Mouse (Mus musculus): ENCODE results near the gene Nup43. TPM values are rescaled to one million over a fixed set of nuclear protein-coding genes. Genes with fewer than 3 reads are reported as not detected.
"Not testable (repeated sequence)": the region's sequence is repeated elsewhere in the genome, so short reads cannot be mapped to it uniquely, and the experiment has no call there.

Nup43 gene
- 21.9 TPM for polyA plus RNA-seq (2021)

DNA sequence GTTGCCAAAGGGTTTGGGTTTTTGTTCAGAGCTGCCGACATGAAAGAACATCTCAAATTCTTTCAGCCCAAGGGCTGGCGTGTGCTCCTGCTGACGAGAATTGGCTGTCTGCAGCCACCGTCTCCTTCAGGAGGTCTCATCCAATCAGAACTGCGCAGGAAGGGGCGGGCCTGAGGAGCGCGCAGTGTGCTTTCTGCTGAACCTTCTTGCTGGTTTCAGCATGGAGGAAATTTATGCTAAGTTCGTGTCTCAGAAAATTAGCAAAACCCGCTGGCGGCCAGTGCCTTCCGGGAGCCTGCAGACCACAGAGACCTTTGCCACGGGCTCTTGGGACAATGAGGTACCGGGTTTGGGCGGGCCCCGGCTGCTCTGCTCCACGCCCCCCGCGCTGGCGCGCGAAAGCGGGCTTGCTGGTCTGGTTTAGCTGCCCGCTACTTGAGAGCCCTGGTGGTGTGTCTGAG is at the start of gene Nup43:
TSS of gene Nup43 (plus strand) at position 162 of the 461 bp plus-strand sequence.
- POLR2A ChIA-PET: no interaction called here
- DNase-seq (ENCODE audit: low read depth, low spot score) (no peak), ATAC-seq (peak; percentile 77)
- in situ Hi-C loops (cut with MboI; ENCODE audit: low pct_unique_long_range_greater_than_20kb): no loop called here
- no peaks in the 10 kb centered on the region for H3K27me3 ChIP-seq
- CTCF ChIA-PET: no interaction called here
- no peak for TF ChIP-seq CTCF (IDR thresholded peaks at IDR 0.05)

DNA sequence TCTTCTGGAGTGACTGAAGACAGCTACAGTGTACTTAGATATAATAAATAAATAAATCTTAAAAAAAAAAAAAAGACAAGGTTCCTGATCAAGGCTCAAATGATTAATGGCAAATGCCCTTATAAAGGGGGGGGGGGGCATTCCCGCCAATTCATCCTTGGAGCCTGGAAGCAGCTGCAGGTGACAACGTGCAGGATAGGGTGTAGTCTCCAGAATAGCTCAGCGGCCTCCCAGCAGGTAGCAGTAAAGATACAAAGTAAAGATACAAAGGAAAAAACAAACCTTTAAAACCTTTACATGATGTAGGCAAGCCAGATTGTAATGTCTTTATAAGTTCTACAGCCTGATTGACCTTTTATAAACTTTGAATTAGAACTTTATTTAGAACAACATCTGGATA is 49.7 kb upstream of the Nup43 start:
- in situ Hi-C loops (cut with MboI; ENCODE audit: low pct_unique_long_range_greater_than_20kb); H3K27me3 ChIP-seq; CTCF ChIA-PET; DNase-seq (ENCODE audit: low read depth, low spot score); ATAC-seq: not testable (repeated sequence)
- TF ChIP-seq CTCF (IDR thresholded peaks at IDR 0.05): peak; percentile 6
- POLR2A ChIA-PET: interaction anchor here (1.4 kb wide), 1 partner anchor 28 kb away, joined by 3 read pairs; no protein-coding TSS in a partner anchor

DNA sequence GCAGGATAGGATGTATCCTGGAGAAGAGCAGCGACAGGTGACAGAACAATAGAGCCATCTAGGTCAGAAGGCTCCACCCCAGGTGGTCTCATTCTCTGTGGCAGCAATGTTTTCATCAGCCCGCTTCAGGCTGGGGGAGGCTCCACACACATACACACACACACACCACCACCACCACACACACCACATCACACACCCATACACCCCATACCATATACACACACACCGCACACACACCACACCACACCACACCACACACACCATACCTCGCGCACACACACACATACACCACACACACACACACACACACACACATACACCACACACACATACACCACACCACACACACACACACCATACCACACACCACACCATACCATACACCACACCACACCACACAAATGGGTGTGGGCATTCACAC is 47.5 kb upstream of the Nup43 start:
- no peak for ATAC-seq
- CTCF ChIA-PET: no interaction called here
- no peak for TF ChIP-seq CTCF (IDR thresholded peaks at IDR 0.05)
- no peak for DNase-seq (ENCODE audit: low read depth, low spot score)
- in situ Hi-C loops (cut with MboI; ENCODE audit: low pct_unique_long_range_greater_than_20kb): no loop called here
- POLR2A ChIA-PET: no interaction called here
- no peaks in the 10 kb centered on the region for H3K27me3 ChIP-seq

DNA sequence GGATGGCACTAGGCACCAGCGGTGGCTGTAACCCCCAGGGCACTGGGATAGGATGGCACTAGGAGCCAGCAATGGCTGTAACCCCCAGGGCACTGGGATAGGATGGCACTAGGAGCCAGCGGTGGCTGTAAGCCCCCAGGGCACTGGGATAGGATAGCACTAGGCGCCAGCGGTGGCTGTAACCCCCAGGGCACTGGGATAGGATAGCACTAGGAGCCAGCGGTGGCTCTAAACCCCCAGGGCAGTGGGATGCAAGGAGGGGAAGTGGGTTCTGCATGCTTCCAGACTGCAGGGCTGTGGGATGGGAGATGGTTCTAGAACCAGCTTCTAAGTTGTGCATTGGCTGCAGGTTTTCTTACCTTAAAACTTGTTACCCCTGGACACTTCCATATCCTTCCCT is 46.6 kb upstream of the Nup43 start:
- no peak for TF ChIP-seq CTCF (IDR thresholded peaks at IDR 0.05)
- POLR2A ChIA-PET: interaction anchor here (0.5 kb wide), 1 partner anchor 333 kb away, joined by 9 read pairs; no protein-coding TSS in a partner anchor
- CTCF ChIA-PET: no interaction called here
- DNase-seq (ENCODE audit: low read depth, low spot score) (no peak), ATAC-seq (no peak)
- in situ Hi-C loops (cut with MboI; ENCODE audit: low pct_unique_long_range_greater_than_20kb): no loop called here
- H3K27me3 ChIP-seq: no peaks in the 10 kb centered on the region

DNA sequence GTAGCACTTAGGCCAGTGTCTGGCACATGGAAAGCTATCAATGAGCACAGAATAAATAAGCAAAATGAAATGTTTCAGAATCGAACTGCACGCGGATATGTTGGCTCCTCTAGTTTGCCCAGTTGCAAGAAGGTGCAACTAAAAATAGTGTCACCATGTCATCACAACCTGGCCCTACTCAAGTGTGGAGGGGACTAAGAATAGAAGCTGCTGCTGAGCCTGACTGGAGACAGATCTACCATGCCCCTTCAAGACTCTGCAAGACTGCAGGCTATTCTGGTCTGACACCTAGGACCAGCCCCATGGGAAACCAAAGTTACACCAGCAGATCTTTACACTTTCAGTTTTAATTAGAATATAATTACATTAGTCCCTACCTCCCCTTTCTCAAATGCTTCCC is 44.9 kb upstream of the Nup43 start:
- in situ Hi-C loops (cut with MboI; ENCODE audit: low pct_unique_long_range_greater_than_20kb): no loop called here
- CTCF ChIA-PET: no interaction called here
- POLR2A ChIA-PET: no interaction called here

DNA sequence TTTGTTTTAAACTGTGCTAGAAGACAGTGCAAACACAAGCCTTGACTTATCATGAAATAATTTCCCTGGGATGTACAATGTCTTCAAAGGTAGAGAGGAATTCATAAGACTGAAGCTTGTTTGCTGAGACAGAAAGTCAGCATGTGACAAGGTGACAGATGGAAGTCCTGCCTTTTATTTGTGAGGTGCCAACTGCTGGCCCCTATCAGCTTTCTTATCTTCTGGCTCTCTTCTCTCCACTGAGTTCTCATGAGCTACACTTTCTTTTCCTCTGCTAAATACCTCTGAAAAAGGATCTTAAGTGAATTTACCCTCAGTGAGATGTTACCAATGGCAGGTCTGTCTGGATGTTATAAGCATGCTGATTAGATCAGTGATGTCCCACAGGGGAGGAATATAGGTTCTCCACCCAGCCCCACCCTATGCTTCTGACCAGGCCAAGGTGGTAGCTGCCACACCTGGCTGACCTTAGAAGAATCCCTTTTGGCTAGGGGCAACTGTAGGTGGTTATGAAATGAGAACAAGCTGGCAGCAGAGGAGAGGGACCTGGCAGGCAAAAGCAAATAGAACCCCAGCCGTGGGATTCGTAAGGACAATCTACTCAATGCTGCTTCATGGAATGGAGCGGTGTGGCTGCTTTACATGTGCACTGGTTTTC is 43.3 kb upstream of the Nup43 start:
- ChIA-PET CTCF (interaction anchor here (1.3 kb wide), 1 partner anchor 45 kb away, joined by 4 read pairs; no protein-coding TSS in a partner anchor), POLR2A (no interaction called here)
- in situ Hi-C loops (cut with MboI; ENCODE audit: low pct_unique_long_range_greater_than_20kb): no loop called here
- H3K27me3 ChIP-seq: no peaks in the 10 kb centered on the region
- no peak for ATAC-seq
- no peak for TF ChIP-seq CTCF (IDR thresholded peaks at IDR 0.05)
- no peak for DNase-seq (ENCODE audit: low read depth, low spot score)

More for the DNA sequence above, 44.9 kb upstream of the Nup43 start:
- no peak for ATAC-seq
- no peak for TF ChIP-seq CTCF (IDR thresholded peaks at IDR 0.05)
- no peaks in the 10 kb centered on the region for H3K27me3 ChIP-seq
- DNase-seq (ENCODE audit: low read depth, low spot score): no peak

DNA sequence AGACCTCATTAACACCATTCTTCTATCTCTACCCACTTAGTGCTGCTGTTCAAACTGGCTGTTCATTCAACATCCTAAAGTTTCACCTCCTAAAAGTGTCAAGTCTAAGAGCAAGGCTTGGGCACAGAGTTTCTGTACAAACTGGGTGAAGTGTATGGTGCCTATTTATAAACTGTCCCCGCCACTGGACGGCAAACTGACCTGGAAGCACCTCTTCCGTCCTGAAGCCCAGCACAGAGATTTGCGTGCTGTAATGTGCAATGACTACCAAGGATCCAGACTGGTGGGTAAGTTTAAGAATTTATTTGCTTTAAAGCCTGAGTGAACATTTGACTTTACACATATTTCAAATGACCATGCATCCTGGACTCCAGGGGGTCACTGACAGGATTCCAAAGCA is 38.2 kb upstream of the Nup43 start:
- in situ Hi-C loops (cut with MboI; ENCODE audit: low pct_unique_long_range_greater_than_20kb): no loop called here
- POLR2A ChIA-PET: no interaction called here
- DNase-seq (ENCODE audit: low read depth, low spot score) (no peak), ATAC-seq (no peak)
- no peaks in the 10 kb centered on the region for H3K27me3 ChIP-seq
- no peak for TF ChIP-seq CTCF (IDR thresholded peaks at IDR 0.05)
- CTCF ChIA-PET: no interaction called here

DNA sequence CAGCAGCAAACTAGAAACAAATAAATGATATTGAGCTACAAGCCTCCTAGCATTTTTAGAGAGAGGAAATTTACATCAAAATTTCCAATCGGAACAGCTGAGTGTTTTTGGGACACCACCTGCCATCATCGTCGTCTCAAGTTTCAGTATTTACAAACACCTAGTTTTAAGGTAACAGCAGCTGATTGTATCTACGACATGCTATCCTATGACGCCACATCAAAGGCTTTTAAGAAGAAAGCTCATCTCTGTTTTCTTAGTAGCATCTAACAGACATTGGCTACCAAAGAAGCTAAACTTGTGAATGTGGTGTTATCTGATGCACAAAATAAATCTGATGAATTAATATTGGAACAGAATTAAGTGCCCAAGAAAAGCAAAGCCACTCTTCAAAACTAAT is 37.0 kb upstream of the Nup43 start:
- DNase-seq (ENCODE audit: low read depth, low spot score): no peak
- no peaks in the 10 kb centered on the region for H3K27me3 ChIP-seq
- TF ChIP-seq CTCF (IDR thresholded peaks at IDR 0.05): no peak
- in situ Hi-C loops (cut with MboI; ENCODE audit: low pct_unique_long_range_greater_than_20kb): no loop called here
- ChIA-PET POLR2A (no interaction called here), CTCF (interaction anchor here (1.4 kb wide), 1 partner anchor 10 kb away, joined by 7 read pairs; no protein-coding TSS in a partner anchor)
- ATAC-seq: no peak

DNA sequence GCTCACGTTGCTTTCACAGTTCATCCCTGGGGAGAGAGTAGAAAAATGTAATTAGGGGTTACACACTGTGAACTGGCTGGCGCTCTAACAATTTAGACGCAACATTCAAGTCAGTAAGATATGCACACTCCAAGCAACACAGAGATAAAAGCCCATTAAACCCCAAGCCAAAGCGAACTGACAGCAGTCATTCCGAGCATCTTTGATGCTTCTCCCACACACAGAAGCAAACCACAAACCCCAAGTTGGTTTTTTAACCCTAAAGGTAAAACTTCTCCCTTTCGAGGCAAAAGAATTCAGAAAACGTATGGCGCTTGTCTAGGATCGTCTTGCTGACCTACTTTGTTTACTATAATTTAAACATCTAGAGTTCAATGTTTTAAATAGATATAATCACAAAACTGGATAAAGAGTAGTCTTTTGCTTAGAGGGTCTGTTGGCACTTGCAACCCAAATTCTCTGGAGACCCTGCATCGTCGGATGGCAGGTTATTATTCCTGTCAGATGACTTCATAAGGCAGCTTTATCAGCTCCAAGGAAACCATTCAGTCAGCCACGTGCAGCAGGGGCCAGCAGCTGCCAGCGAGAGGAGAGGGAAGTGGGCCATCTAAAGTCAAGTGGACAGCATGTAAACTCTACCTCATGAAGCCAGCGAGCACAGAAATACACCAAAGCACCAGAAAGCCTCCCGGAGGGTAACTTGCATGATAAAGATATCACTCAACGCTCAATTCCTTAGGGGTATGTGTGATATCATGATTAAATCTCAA is 36.2 kb upstream of the Nup43 start:
- no peaks in the 10 kb centered on the region for H3K27me3 ChIP-seq
- DNase-seq (ENCODE audit: low read depth, low spot score): no peak
- ChIA-PET POLR2A (no interaction called here), CTCF (interaction anchor here (1.4 kb wide), 1 partner anchor 9 kb away, joined by 7 read pairs; no protein-coding TSS in a partner anchor)
- no peak for TF ChIP-seq CTCF (IDR thresholded peaks at IDR 0.05)
- in situ Hi-C loops (cut with MboI; ENCODE audit: low pct_unique_long_range_greater_than_20kb): no loop called here
- ATAC-seq: no peak

DNA sequence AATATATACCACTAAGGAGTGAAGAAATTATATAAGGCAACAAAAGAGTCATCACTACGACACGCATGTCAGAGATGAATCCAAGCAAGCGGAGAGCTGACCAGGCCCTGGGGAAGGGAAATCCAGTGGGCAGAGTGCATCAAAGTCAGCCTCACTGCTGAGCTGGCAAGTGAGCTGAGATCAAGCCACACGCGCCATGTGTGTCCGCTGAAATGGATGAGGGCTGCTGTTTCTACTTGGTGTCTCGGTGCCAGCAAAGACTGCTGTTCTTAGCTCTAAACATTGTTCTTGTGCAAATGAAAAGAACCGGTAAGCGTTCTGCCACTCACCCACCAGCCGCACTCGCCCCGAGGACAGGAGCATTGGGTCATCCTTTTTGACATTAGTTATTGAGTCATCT is 26.9 kb upstream of the Nup43 start:
- H3K27me3 ChIP-seq: no peaks in the 10 kb centered on the region
- TF ChIP-seq CTCF (IDR thresholded peaks at IDR 0.05): no peak
- in situ Hi-C loops (cut with MboI; ENCODE audit: low pct_unique_long_range_greater_than_20kb): no loop called here
- ATAC-seq: no peak
- POLR2A ChIA-PET: no interaction called here
- DNase-seq (ENCODE audit: low read depth, low spot score): no peak
- CTCF ChIA-PET: interaction anchor here (0.6 to 1.7 kb wide), 2 partner anchors 10 to 22 kb away, joined by 3 to 7 read pairs; no protein-coding TSS in a partner anchor

DNA sequence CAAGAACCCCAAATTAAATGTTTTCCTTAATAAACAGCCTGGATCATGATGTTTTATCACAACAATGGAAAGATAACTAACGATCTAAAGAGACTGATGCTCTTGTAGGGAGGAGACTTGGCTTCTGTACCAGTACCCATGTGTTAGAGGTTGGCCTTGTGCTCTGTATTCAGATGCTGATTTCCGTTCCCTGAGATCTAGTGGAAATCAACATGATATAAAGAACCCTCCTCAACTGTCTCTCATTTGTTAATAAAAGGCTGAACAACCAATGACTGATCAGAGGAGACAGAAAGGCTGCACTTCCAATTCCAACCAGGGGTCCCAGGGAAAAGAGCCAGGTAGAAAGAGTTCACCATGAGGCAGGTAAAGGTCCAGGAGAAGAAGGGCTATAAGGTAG is 21.4 kb upstream of the Nup43 start:
- ChIA-PET POLR2A (interaction anchor here (1.0 kb wide), 1 partner anchor 20 kb away, joined by 4 read pairs; no protein-coding TSS in a partner anchor), CTCF (no interaction called here)
- TF ChIP-seq CTCF (IDR thresholded peaks at IDR 0.05): no peak
- no peak for DNase-seq (ENCODE audit: low read depth, low spot score)
- no peak for ATAC-seq
- no peaks in the 10 kb centered on the region for H3K27me3 ChIP-seq
- in situ Hi-C loops (cut with MboI; ENCODE audit: low pct_unique_long_range_greater_than_20kb): no loop called here
